Mouse (Mus musculus) liver, adult 10 weeks (tissue): Measurements from ENCODE around the gene Olfr1087. TPM values are rescaled to one million over a fixed set of nuclear protein-coding genes. Genes with fewer than 3 reads are reported as not detected.

Experiments used
- polyA plus RNA-seq: library from polyadenylated mRNA; stranded (reverse); fragments of 350-450 nt; fragmentation: Illumina TruSeq; extraction: RNeasy Lipid Tissue Mini Kit (QIAGEN cat#74804); gene quantifications from one replicate; pipeline ENCODE4 v1.2.3, GENCODE M21; 2014; ENCODE audit warnings: low read depth, low replicate concordance

The Olfr1087 gene
- polyA plus RNA-seq: not detected

DNA sequence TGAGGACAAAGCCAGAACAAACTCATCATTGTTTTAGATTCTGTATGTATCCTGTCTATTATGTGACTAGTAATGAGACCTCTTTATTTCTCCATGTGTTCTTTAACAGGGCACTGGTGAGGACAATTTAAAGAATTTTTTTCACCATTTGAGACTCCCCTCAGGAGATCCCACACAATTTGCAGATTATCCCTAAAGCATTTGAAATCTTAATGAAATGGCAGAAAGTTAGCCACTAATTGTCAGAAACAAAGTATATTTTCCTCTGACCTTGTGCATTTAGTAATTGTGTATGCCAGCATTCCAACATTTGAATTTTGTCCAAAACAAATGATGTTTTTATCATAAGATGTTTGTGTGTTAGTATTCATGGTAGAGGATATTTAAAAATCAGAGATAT lies at the start of gene Olfr1087:
Gene Olfr1087 (minus strand): TSS at position 101 of the 400 bp plus-strand sequence.

DNA sequence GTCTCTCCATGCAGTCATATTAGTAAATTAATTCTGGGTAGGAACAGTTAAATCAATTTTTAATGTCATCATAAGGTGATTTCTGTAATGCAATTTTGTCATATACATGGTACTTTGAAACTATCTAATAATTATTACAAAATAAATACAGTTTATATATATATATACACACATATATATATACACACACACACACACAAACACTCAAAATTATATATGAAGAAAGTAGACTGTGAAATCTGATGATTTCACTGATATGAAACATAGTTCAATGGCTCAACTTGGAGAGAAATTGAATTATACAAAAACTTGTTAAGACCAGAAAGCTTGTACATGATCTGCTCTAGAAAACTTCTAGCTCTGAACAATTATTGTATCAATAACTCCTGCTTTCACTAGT lies 35.4 kb upstream of the Olfr1087 start, which contains the start of gene Olfr1089:
Gene Olfr1089 (minus strand): TSS at position 101 of the 400 bp plus-strand sequence.

GRCm38 (mm10) chr2:86679992-86680391 lies 18.2 kb downstream of the Olfr1087 start, which contains the start of gene Olfr1086:
TSS of gene Olfr1086 (minus strand) at chr2:86680092.

GRCm38 (mm10) chr2:86661919-86662318 lies 36.3 kb downstream of the Olfr1087 start, which contains the start of gene Olfr1085:
TSS of gene Olfr1085 (minus strand) at chr2:86662019.

DNA sequence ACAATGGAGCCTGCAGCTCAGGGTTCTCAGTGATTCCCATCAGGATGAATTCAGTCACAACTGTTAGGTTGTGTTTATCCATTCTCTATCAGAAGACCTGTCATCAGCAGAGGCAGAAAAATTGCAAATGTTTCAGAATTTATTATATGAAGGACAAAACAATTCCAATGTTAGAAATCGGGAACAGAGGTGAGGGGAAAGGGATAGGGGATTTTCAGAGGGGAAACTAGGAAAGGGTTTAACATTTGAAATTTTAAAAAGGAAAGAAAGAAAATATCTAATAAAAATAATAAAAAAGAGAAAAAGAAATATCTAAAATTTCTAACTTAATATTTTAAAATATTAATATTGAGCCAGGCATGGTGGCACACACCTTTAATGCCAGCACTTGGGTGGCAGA lies 58.6 kb downstream of the Olfr1087 start, which contains the start of gene Olfr1084:
Gene Olfr1084 (minus strand): TSS at position 101 of the 400 bp plus-strand sequence.

Other genes starting within 250 kb of the Olfr1087 start
- gene Olfr1065, start 247.8 kb downstream of the Olfr1087 start, polyA plus RNA-seq: not detected
- not detected for gene Olfr1066, start 242.1 kb downstream of the Olfr1087 start, polyA plus RNA-seq
- gene Olfr228, start 211.0 kb downstream of the Olfr1087 start, polyA plus RNA-seq: not detected
- gene Olfr1076, start 189.9 kb downstream of the Olfr1087 start, polyA plus RNA-seq: not detected
- gene Olfr1079, start 155.9 kb downstream of the Olfr1087 start, polyA plus RNA-seq: not detected
- gene Olfr1080, start 140.2 kb downstream of the Olfr1087 start, polyA plus RNA-seq: not detected
- not detected for gene Olfr1082, start 99.4 kb downstream of the Olfr1087 start, polyA plus RNA-seq
- gene Olfr1084, start 58.7 kb downstream of the Olfr1087 start, polyA plus RNA-seq: not detected
- not detected for gene Olfr1085, start 36.4 kb downstream of the Olfr1087 start, polyA plus RNA-seq
- gene Olfr1086, start 18.3 kb downstream of the Olfr1087 start, polyA plus RNA-seq: not detected
- not detected for gene Olfr1089, start 35.3 kb upstream of the Olfr1087 start, polyA plus RNA-seq
- not detected for gene Olfr1090, start 60.6 kb upstream of the Olfr1087 start, polyA plus RNA-seq
- not detected for gene Olfr1093, start 84.1 kb upstream of the Olfr1087 start, polyA plus RNA-seq
- gene Olfr141, start 111.6 kb upstream of the Olfr1087 start, polyA plus RNA-seq: not detected
- gene Olfr1094, start 126.3 kb upstream of the Olfr1087 start, polyA plus RNA-seq: not detected
- not detected for gene Olfr1095, start 153.3 kb upstream of the Olfr1087 start, polyA plus RNA-seq
- gene Gm13723, start 176.4 kb upstream of the Olfr1087 start, polyA plus RNA-seq: not detected
- gene Olfr1097, start 193.8 kb upstream of the Olfr1087 start, polyA plus RNA-seq: not detected
- not detected for gene Olfr1098, start 226.2 kb upstream of the Olfr1087 start, polyA plus RNA-seq